Mouse (Mus musculus) testis, adult 2 months (tissue): ENCODE measurements at regions not wholly inside any gene's neighbourhood (a gene's known extent, or its start where the extent isn't known, plus 50 kb on each side); places are given as distances from the start of the nearest gene placed in this dataset.

Experiments
- CTCF ChIP-seq: fragments of 200-500 bp; IDR thresholded peaks from 2 replicates; pipeline ENCODE4 v1.5.1; 2012; ENCODE audit warnings: low read depth, mild to moderate bottlenecking, inconsistent platforms, low read length, moderate library complexity; ENCODE audit not compliant: control insufficient read depth, insufficient read depth, insufficient replicate concordance
- POLR2A ChIP-seq: fragments of 200-500 bp; IDR thresholded peaks from 2 replicates; pipeline ENCODE4 v1.6.1; 2012; ENCODE audit warnings: low read depth, mild to moderate bottlenecking, inconsistent platforms, low read length, moderate library complexity; ENCODE audit not compliant: control insufficient read depth

DNA sequence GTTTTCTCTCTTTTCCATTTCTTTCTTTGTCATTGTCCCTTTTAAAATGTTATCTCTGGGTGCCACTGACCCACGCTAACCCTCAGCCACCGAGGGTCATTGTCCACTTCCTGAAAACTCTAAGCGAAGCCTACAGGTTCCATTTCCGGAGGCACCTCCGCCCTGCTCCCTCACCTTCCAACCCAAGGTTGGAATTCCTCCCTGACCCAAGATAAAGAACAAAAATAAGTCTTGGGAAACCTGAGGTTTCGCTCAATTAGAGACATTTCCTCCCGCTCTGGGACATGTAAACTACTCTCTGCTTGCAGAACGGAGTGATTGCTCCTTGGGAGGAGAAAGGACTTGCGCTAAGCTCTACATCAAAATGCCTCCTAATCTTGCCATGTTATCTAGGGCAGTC, 66.7 kb upstream of the Adrb1 start:
- TF ChIP-seq CTCF (no peak), POLR2A (no peak)
